Mouse (Mus musculus) heart, postnatal 0 days (tissue): ENCODE results near the gene Mthfsd.

ENCODE experiments used
- CTCF ChIP-seq: IDR thresholded peaks from 2 replicates; pipeline ENCODE4 v1.5.1; 2016; ENCODE audit warnings: antibody characterized with exemption, control low read depth, low read depth
- EP300 ChIP-seq: IDR thresholded peaks from 2 replicates; pipeline ENCODE4 v1.6.1; 2016; ENCODE audit warnings: antibody characterized with exemption, low read depth

- TF ChIP-seq EP300 = no peak
- TF ChIP-seq CTCF = peak; percentile 35; the same call in 1 of the 2 replicates
These were observed 36.7 kb downstream of the Mthfsd start for GRCm38 (mm10) chr8:121071454-121071853.
